Mouse (Mus musculus) intestine, embryonic 14.5 days (tissue): ENCODE results near the gene Snx5. TPM values are rescaled to one million over a fixed set of nuclear protein-coding genes. Genes with fewer than 3 reads are reported as not detected.

Experiments
- ATAC-seq: fragments of 200-750 bp; cut with Nextera tagmentation; replicated peaks from 2 replicates; pipeline ENCODE4 v1.8.0; 2017; ENCODE audit warnings: low read depth, moderate number of reproducible peaks, moderate TSS enrichment, moderate library complexity; ENCODE audit not compliant: low FRiP score, low TSS enrichment
- DNase-seq: peaks from one replicate; pipeline ENCODE4 v3.0.0-alpha.2; 2018; ENCODE audit warnings: low spot score
- H3K27ac ChIP-seq: fragments of 300-500 bp; sonication (generic); 2 replicates; pipeline ENCODE4 v1.5.1; 2014; ENCODE audit warnings: low read depth, mild to moderate bottlenecking, control low read depth
- H3K27me3 ChIP-seq: fragments of 300-500 bp; sonication (generic); replicated peaks from 2 replicates; pipeline ENCODE4 v1.6.1; 2014; ENCODE audit warnings: low read length, control low read depth; ENCODE audit not compliant: control insufficient read depth, insufficient read depth
- H3K36me3 ChIP-seq: fragments of 300-500 bp; sonication (generic); 2 replicates; pipeline ENCODE4 v1.6.1; 2014; ENCODE audit warnings: low read length, control low read depth; ENCODE audit not compliant: control insufficient read depth, insufficient read depth
- H3K4me1 ChIP-seq: fragments of 300-500 bp; sonication (generic); replicated peaks from 2 replicates; pipeline ENCODE4 v1.6.1; 2014; ENCODE audit warnings: low read length, control low read depth, mixed read lengths; ENCODE audit not compliant: control insufficient read depth, insufficient read depth
- H3K4me2 ChIP-seq: fragments of 300-500 bp; sonication (generic); 2 replicates; pipeline ENCODE4 v1.6.1; 2014; ENCODE audit warnings: low read length
- H3K4me3 ChIP-seq: fragments of 300-500 bp; sonication (generic); 2 replicates; pipeline ENCODE4 v1.5.1; 2014; ENCODE audit warnings: low read depth, low read length, control low read depth, mixed read lengths
- H3K9ac ChIP-seq: fragments of 300-500 bp; sonication (generic); 2 replicates; pipeline ENCODE4 v1.6.1; 2014; ENCODE audit warnings: mild to moderate bottlenecking, low read length
- H3K9me3 ChIP-seq: fragments of 300-500 bp; sonication (generic); 2 replicates; pipeline ENCODE4 v1.6.1; 2016; ENCODE audit warnings: low read length, control low read depth; ENCODE audit not compliant: control insufficient read depth
- WGBS: fragments of 180-500 bp; shearing (Covaris S2); extraction: QIAGEN DNeasy Blood & Tissue Kit; methylation state at CpG from one replicate; pipeline ENCODE4 v1.1.7; 2014; 5-methylcytosine and 5-hydroxymethylcytosine counted together
- polyA plus RNA-seq: library from polyadenylated mRNA; unstranded; fragments of >200 nt; fragmentation: Nextera tagmentation; extraction: Ambion mirVana; gene quantifications from 2 replicates; pipeline ENCODE4 v1.2.1, GENCODE M21; 2014

Snx5 gene
- polyA plus RNA-seq, 1 experiment from 2014 or later: 134 TPM

- H3K36me3 ChIP-seq: no peaks in the 10 kb centered on the region
- no peak overlapping the region for H3K9ac ChIP-seq
- H3K4me2 ChIP-seq: no peak overlapping the region
- ATAC-seq (no peak), DNase-seq (no peak)
- H3K27me3 ChIP-seq: no peaks in the 10 kb centered on the region
- 57% methylated on average over 2 of the region's 2 CpGs for WGBS
- peaks cover 6% of the 10 kb centered on the region; the same call in 1 of the 2 replicates for H3K9me3 ChIP-seq
- H3K4me3 ChIP-seq: no peak overlapping the region
- H3K27ac ChIP-seq: no peak overlapping the region
- peaks cover 12% of the 10 kb centered on the region for H3K4me1 ChIP-seq
These were observed 31.4 kb downstream of the Snx5 start for GRCm38 (mm10) chr2:144239318-144239717.

GRCm38 (mm10) chr2:144238341-144238740 is 32.4 kb downstream of the Snx5 start:
- Histone ChIP-seq H3K4me3 (no peak overlapping the region), H3K4me1 (peaks cover 12% of the 10 kb centered on the region), H3K36me3 (no peaks in the 10 kb centered on the region), H3K9ac (no peak overlapping the region), H3K27ac (peak overlapping the region; percentile 41; the same call in 1 of the 2 replicates), H3K27me3 (no peaks in the 10 kb centered on the region), H3K4me2 (no peak overlapping the region), H3K9me3 (peaks cover 6% of the 10 kb centered on the region; the same call in 1 of the 2 replicates)
- no peak for ATAC-seq
- WGBS: 77% methylated on average over 6 of the region's 6 CpGs
- no peak for DNase-seq

GRCm38 (mm10) chr2:144236791-144237584 is 33.7 kb downstream of the Snx5 start:
- Histone ChIP-seq H3K27ac (no peak overlapping the region), H3K4me3 (no peak overlapping the region), H3K27me3 (no peaks in the 10 kb centered on the region), H3K9me3 (peaks cover 6% of the 10 kb centered on the region; the same call in 1 of the 2 replicates), H3K4me1 (peaks cover 12% of the 10 kb centered on the region), H3K9ac (no peak overlapping the region), H3K4me2 (no peak overlapping the region), H3K36me3 (no peaks in the 10 kb centered on the region)
- ATAC-seq (no peak), DNase-seq (no peak)
- WGBS: 66% methylated on average over 9 of the region's 9 CpGs

GRCm38 (mm10) chr2:144235776-144236175 is 34.9 kb downstream of the Snx5 start:
- H3K9ac ChIP-seq: no peak overlapping the region
- H3K27me3 ChIP-seq: no peaks in the 10 kb centered on the region
- H3K4me1 ChIP-seq: peaks cover 11% of the 10 kb centered on the region
- DNase-seq (no peak), ATAC-seq (no peak)
- no peak overlapping the region for H3K4me3 ChIP-seq
- no peak overlapping the region for H3K27ac ChIP-seq
- H3K9me3 ChIP-seq: peaks cover 6% of the 10 kb centered on the region; the same call in 1 of the 2 replicates
- no peak overlapping the region for H3K4me2 ChIP-seq
- no peaks in the 10 kb centered on the region for H3K36me3 ChIP-seq
- WGBS: 35% methylated on average over 3 of the region's 3 CpGs

GRCm38 (mm10) chr2:144233534-144233933 is 37.2 kb downstream of the Snx5 start:
- DNase-seq: no peak
- Histone ChIP-seq H3K36me3 (no peaks in the 10 kb centered on the region), H3K4me3 (no peak overlapping the region), H3K4me1 (0 out of 2 replicates have a peak, but pooled peaks cover 4% of the 10 kb centered on the region), H3K27me3 (no peaks in the 10 kb centered on the region), H3K9ac (no peak overlapping the region), H3K9me3 (peaks cover 6% of the 10 kb centered on the region; the same call in 1 of the 2 replicates), H3K4me2 (no peak overlapping the region), H3K27ac (no peak overlapping the region)
- WGBS: 70% methylated on average over 3 of the region's 3 CpGs
- no peak for ATAC-seq

- Histone ChIP-seq H3K4me3 (no peak overlapping the region), H3K4me2 (peak overlapping the region; percentile 18; the same call in 1 of the 2 replicates), H3K27me3 (no peaks in the 10 kb centered on the region), H3K27ac (no peak overlapping the region), H3K9me3 (peaks cover 6% of the 10 kb centered on the region; the same call in 1 of the 2 replicates), H3K4me1 (0 out of 2 replicates have a peak, but pooled peaks cover 4% of the 10 kb centered on the region), H3K36me3 (no peaks in the 10 kb centered on the region), H3K9ac (no peak overlapping the region)
- 62% methylated on average over 5 of the region's 5 CpGs for WGBS
- ATAC-seq: no peak
- no peak for DNase-seq
These were observed 39.6 kb downstream of the Snx5 start for GRCm38 (mm10) chr2:144231115-144231514.

GRCm38 (mm10) chr2:144230498-144230897 is 40.2 kb downstream of the Snx5 start:
- Histone ChIP-seq H3K27me3 (no peaks in the 10 kb centered on the region), H3K36me3 (no peaks in the 10 kb centered on the region), H3K27ac (no peak overlapping the region), H3K4me1 (no peaks in the 10 kb centered on the region), H3K9ac (no peak overlapping the region), H3K4me2 (peak overlapping the region; percentile 18), H3K9me3 (peaks cover 6% of the 10 kb centered on the region; the same call in 1 of the 2 replicates), H3K4me3 (no peak overlapping the region)
- 40% methylated on average over 7 of the region's 7 CpGs for WGBS
- ATAC-seq: peak; percentile 67
- no peak for DNase-seq

GRCm38 (mm10) chr2:144229647-144230046 is 41.1 kb downstream of the Snx5 start:
- Histone ChIP-seq H3K27ac (no peak overlapping the region), H3K9me3 (0 out of 2 replicates have a peak, but pooled peaks cover 2% of the 10 kb centered on the region), H3K4me1 (peaks cover 3% of the 10 kb centered on the region; the same call in 1 of the 2 replicates), H3K4me2 (no peak overlapping the region), H3K27me3 (no peaks in the 10 kb centered on the region), H3K9ac (no peak overlapping the region), H3K4me3 (no peak overlapping the region), H3K36me3 (no peaks in the 10 kb centered on the region)
- ATAC-seq (no peak), DNase-seq (no peak)
- WGBS: 81% methylated on average over 14 of the region's 14 CpGs
